Mouse (Mus musculus): ENCODE results near the gene Crip2. TPM values are rescaled to one million over a fixed set of nuclear protein-coding genes. Genes with fewer than 3 reads are reported as not detected.

Gene Crip2
- polyA plus RNA-seq, 1 experiment from 2014 or later: 72.7 TPM

- H3K9me3 ChIP-seq (replicated peaks; ENCODE audit: control insufficient read depth, low read length): no peaks in the 10 kb centered on the region
- no peak overlapping the region for H3K4me3 ChIP-seq (ENCODE audit: low read depth, low read length)
- peaks cover 5% of the 10 kb centered on the region; the same call in 1 of the 2 replicates for H3K4me1 ChIP-seq (ENCODE audit: control insufficient read depth, insufficient read depth, low read length)
- no peak overlapping the region for H3K9ac ChIP-seq (replicated peaks; ENCODE audit: low read length)
- ATAC-seq (replicated peaks; ENCODE audit: insufficient number of reproducible peaks, low FRiP score, low TSS enrichment, low read depth) (no peak), DNase-seq (ENCODE audit: low spot score) (no peak)
- H3K27ac ChIP-seq (replicated peaks; ENCODE audit: low read depth, low read length): no peak overlapping the region
- no peaks in the 10 kb centered on the region for H3K36me3 ChIP-seq (replicated peaks; ENCODE audit: control insufficient read depth, insufficient read depth, low read depth, low read length)
- peaks cover 2% of the 10 kb centered on the region; the same call in 1 of the 2 replicates for H3K27me3 ChIP-seq (ENCODE audit: control insufficient read depth, insufficient read depth, low read length)
- H3K4me2 ChIP-seq (ENCODE audit: low read depth, low read length): peak overlapping the region; percentile 10; the same call in 1 of the 2 replicates
- WGBS: 87% methylated on average over 8 of the region's 8 CpGs
Measured at GRCm38 (mm10) chr12:113157521-113157920, 17.5 kb downstream of the Crip2 start.

GRCm38 (mm10) chr12:113157971-113158370, 17.9 kb downstream of the Crip2 start:
- no peak overlapping the region for H3K4me3 ChIP-seq (ENCODE audit: low read depth, low read length)
- no peaks in the 10 kb centered on the region for H3K9me3 ChIP-seq (replicated peaks; ENCODE audit: control insufficient read depth, low read length)
- H3K27me3 ChIP-seq (ENCODE audit: control insufficient read depth, insufficient read depth, low read length): 0 out of 2 replicates have a peak, but pooled peaks cover 2% of the 10 kb centered on the region
- H3K36me3 ChIP-seq (replicated peaks; ENCODE audit: control insufficient read depth, insufficient read depth, low read depth, low read length): no peaks in the 10 kb centered on the region
- peaks cover 5% of the 10 kb centered on the region; the same call in 1 of the 2 replicates for H3K4me1 ChIP-seq (ENCODE audit: control insufficient read depth, insufficient read depth, low read length)
- DNase-seq (ENCODE audit: low spot score): no peak
- H3K9ac ChIP-seq (replicated peaks; ENCODE audit: low read length): no peak overlapping the region
- no peak overlapping the region for H3K4me2 ChIP-seq (ENCODE audit: low read depth, low read length)
- no peak overlapping the region for H3K27ac ChIP-seq (replicated peaks; ENCODE audit: low read depth, low read length)
- 92% methylated on average over 8 of the region's 8 CpGs for WGBS
- no peak for ATAC-seq (replicated peaks; ENCODE audit: insufficient number of reproducible peaks, low FRiP score, low TSS enrichment, low read depth)

DNA sequence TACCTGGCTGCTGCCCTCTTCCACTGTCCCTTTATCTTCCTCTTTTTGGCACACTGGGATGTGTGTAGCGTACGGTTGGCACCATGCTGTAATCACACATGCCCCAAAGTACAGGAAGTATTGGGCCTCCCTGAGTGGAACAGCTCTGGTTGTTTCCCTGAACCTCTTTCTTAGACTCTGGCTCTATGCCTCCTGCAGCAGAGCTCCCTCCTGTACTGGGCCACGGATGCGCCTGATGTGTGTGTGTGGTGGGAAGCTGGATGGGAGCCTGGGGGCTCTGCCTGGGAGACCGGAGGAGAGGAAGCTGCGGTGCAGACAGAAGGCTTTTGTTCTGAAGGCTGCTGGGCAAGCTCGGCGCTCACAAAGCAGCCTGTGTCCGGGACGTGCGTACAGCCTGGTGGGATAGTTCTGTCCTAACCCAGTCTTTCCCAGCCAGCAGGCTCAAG, 23.5 kb downstream of the Crip2 start:
- H3K4me1 ChIP-seq (ENCODE audit: control insufficient read depth, insufficient read depth, low read length): no peaks in the 10 kb centered on the region
- ATAC-seq (replicated peaks; ENCODE audit: insufficient number of reproducible peaks, low FRiP score, low TSS enrichment, low read depth) (peak; percentile 35; the same call in 1 of the 2 replicates), DNase-seq (ENCODE audit: low spot score) (no peak)
- no peak overlapping the region for H3K4me2 ChIP-seq (ENCODE audit: low read depth, low read length)
- no peak overlapping the region for H3K4me3 ChIP-seq (ENCODE audit: low read depth, low read length)
- peak overlapping the region; percentile 5; the same call in 1 of the 2 replicates for H3K9ac ChIP-seq (replicated peaks; ENCODE audit: low read length)
- no peaks in the 10 kb centered on the region for H3K36me3 ChIP-seq (replicated peaks; ENCODE audit: control insufficient read depth, insufficient read depth, low read depth, low read length)
- no peaks in the 10 kb centered on the region for H3K27me3 ChIP-seq (ENCODE audit: control insufficient read depth, insufficient read depth, low read length)
- WGBS: 47% methylated on average over 11 of the region's 11 CpGs
- H3K27ac ChIP-seq (replicated peaks; ENCODE audit: low read depth, low read length): 0 out of 2 replicates have a peak overlapping the region, but pooled peaks have one; percentile 0
- H3K9me3 ChIP-seq (replicated peaks; ENCODE audit: control insufficient read depth, low read length): no peaks in the 10 kb centered on the region

- no peak for ATAC-seq (replicated peaks; ENCODE audit: insufficient number of reproducible peaks, low FRiP score, low TSS enrichment, low read depth)
- H3K36me3 ChIP-seq (replicated peaks; ENCODE audit: control insufficient read depth, insufficient read depth, low read depth, low read length): no peaks in the 10 kb centered on the region
- WGBS: 86% methylated on average over 9 of the region's 9 CpGs
Measured at GRCm38 (mm10) chr12:113168031-113168536, 28.0 kb downstream of the Crip2 start.

DNA sequence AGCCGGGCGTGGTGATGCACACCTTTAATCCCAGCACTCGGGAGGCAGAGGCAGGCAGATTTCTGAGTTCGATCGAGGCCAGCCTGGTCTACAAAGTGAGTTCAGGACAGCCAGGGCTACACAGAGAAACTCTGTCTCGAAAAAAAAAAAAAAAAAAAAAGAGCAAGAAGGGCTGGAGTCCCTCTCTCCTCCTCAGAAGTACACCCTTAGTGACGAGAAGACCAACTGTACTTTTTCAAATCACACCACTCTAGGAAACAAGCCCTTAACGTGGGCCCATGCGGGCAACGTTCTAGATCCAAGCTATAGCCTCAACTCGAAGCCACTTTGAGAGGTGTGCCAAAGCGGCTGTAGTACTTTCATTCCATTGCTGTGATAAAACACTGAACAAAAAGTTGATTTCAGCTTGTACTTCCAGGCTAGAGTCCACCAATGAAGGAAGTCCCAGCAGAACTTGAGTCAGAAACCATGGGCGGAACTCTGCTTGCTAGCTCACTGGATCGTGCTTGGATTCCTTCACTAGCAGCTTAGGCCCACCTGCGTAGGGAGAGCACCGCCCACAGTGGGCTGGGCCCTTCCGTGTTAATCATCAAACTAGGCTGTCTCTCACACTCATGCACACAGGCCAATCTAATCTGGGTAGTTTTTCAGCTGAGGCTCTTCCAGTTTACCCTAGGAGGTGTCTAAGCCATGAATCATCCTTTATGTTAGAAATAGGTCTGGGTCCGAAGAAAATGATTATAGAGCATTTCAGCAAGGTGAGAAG, 37.1 kb downstream of the Crip2 start:
- no peaks in the 10 kb centered on the region for H3K27me3 ChIP-seq (ENCODE audit: control insufficient read depth, insufficient read depth, low read length)
- no peak overlapping the region for H3K4me2 ChIP-seq (ENCODE audit: low read depth, low read length)
- whole genome bisulfite sequencing: 89% methylated on average over 18 of the region's 18 CpGs
- H3K9me3 ChIP-seq (replicated peaks; ENCODE audit: control insufficient read depth, low read length): no peaks in the 10 kb centered on the region
- no peak overlapping the region for H3K27ac ChIP-seq (replicated peaks; ENCODE audit: low read depth, low read length)
- DNase-seq (ENCODE audit: low spot score): no peak
- no peak for ATAC-seq (replicated peaks; ENCODE audit: insufficient number of reproducible peaks, low FRiP score, low TSS enrichment, low read depth)
- no peak overlapping the region for H3K4me3 ChIP-seq (ENCODE audit: low read depth, low read length)
- no peaks in the 10 kb centered on the region for H3K4me1 ChIP-seq (ENCODE audit: control insufficient read depth, insufficient read depth, low read length)
- H3K9ac ChIP-seq (replicated peaks; ENCODE audit: low read length): no peak overlapping the region
- H3K36me3 ChIP-seq (replicated peaks; ENCODE audit: control insufficient read depth, insufficient read depth, low read depth, low read length): no peaks in the 10 kb centered on the region

More at GRCm38 (mm10) chr12:113168031-113168536, 28.0 kb downstream of the Crip2 start:
- H3K4me2 ChIP-seq (ENCODE audit: low read depth, low read length): no peak overlapping the region
- DNase-seq (ENCODE audit: low spot score): no peak
- H3K27me3 ChIP-seq (ENCODE audit: control insufficient read depth, insufficient read depth, low read length): no peaks in the 10 kb centered on the region
- no peaks in the 10 kb centered on the region for H3K9me3 ChIP-seq (replicated peaks; ENCODE audit: control insufficient read depth, low read length)
- no peak overlapping the region for H3K9ac ChIP-seq (replicated peaks; ENCODE audit: low read length)
- H3K4me3 ChIP-seq (ENCODE audit: low read depth, low read length): no peak overlapping the region
- H3K4me1 ChIP-seq (ENCODE audit: control insufficient read depth, insufficient read depth, low read length): no peaks in the 10 kb centered on the region
- no peak overlapping the region for H3K27ac ChIP-seq (replicated peaks; ENCODE audit: low read depth, low read length)

DNA sequence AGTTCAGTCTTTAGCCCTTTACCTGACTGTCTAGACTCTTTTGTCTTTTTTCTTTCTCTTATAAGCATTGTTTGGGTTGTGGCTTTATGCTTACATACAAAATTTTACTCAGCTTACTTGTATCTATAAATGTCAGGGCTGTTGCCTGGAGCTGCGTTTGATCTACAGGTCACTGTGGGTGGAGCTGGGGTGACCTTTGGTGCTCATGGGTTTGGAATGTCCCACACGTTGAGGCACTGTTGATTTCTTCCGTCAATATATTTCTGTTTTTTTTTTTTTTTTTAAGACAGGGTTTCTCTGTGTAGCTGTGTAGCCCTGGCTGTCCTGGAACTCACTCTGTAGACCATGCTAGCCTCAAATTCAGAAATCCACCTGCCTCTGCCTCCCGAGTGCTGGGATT, 41.0 kb downstream of the Crip2 start:
- H3K4me2 ChIP-seq (ENCODE audit: low read depth, low read length): no peak overlapping the region
- H3K27ac ChIP-seq (replicated peaks; ENCODE audit: low read depth, low read length): no peak overlapping the region
- 47% methylated on average over 4 of the region's 4 CpGs for WGBS
- H3K9ac ChIP-seq (replicated peaks; ENCODE audit: low read length): no peak overlapping the region
- no peaks in the 10 kb centered on the region for H3K27me3 ChIP-seq (ENCODE audit: control insufficient read depth, insufficient read depth, low read length)
- H3K4me1 ChIP-seq (ENCODE audit: control insufficient read depth, insufficient read depth, low read length): no peaks in the 10 kb centered on the region
- ATAC-seq (replicated peaks; ENCODE audit: insufficient number of reproducible peaks, low FRiP score, low TSS enrichment, low read depth) (no peak), DNase-seq (ENCODE audit: low spot score) (no peak)
- no peak overlapping the region for H3K4me3 ChIP-seq (ENCODE audit: low read depth, low read length)
- H3K36me3 ChIP-seq (replicated peaks; ENCODE audit: control insufficient read depth, insufficient read depth, low read depth, low read length): no peaks in the 10 kb centered on the region
- H3K9me3 ChIP-seq (replicated peaks; ENCODE audit: control insufficient read depth, low read length): no peaks in the 10 kb centered on the region

DNA sequence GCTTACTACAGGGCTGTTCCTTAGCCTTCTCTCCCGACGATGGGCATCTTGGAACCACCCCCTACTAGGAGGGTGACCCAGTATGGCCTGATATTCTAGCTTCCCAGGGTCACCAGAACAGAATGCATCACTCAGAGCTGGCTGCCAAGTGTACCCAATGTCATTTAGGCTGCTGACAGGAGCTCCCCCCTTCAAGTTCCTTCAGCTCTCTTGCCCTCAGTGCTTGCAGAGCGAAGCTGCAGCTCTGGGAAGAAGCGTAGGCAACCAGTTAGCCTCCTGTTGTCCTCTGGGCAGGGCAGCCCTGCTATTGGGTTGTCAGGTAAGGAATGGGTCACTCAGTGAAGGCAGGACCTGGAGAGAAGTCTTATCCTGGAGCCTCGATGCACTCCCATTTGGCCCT, 44.9 kb downstream of the Crip2 start:
- Histone ChIP-seq H3K4me2 (ENCODE audit: low read depth, low read length) (no peak overlapping the region), H3K9ac (replicated peaks; ENCODE audit: low read length) (no peak overlapping the region), H3K4me3 (ENCODE audit: low read depth, low read length) (no peak overlapping the region)

More for the DNA sequence above, 44.9 kb downstream of the Crip2 start:
- Histone ChIP-seq H3K9me3 (replicated peaks; ENCODE audit: control insufficient read depth, low read length) (no peaks in the 10 kb centered on the region), H3K27me3 (ENCODE audit: control insufficient read depth, insufficient read depth, low read length) (peaks cover 7% of the 10 kb centered on the region), H3K27ac (replicated peaks; ENCODE audit: low read depth, low read length) (no peak overlapping the region), H3K4me1 (ENCODE audit: control insufficient read depth, insufficient read depth, low read length) (peaks cover 4% of the 10 kb centered on the region), H3K36me3 (replicated peaks; ENCODE audit: control insufficient read depth, insufficient read depth, low read depth, low read length) (peaks cover 6% of the 10 kb centered on the region)
- DNase-seq (ENCODE audit: low spot score) (no peak), ATAC-seq (replicated peaks; ENCODE audit: insufficient number of reproducible peaks, low FRiP score, low TSS enrichment, low read depth) (no peak)
- 68% methylated on average over 5 of the region's 5 CpGs for WGBS

Data from embryonic facial prominence, embryonic 11.5 days (tissue).